Mouse (Mus musculus) lung, postnatal 0 days (tissue): ENCODE measurements at regions not wholly inside any gene's neighbourhood (a gene's known extent, or its start where the extent isn't known, plus 50 kb on each side); places are given as distances from the start of the nearest gene placed in this dataset.

Experiments
- ATAC-seq: fragments of 200-750 bp; cut with Nextera tagmentation; 2 replicates; pipeline ENCODE4 v1.8.0; 2017; ENCODE audit warnings: moderate library complexity
- DNase-seq: peaks from one replicate; pipeline ENCODE4 v3.0.0-alpha.2; 2016; ENCODE audit warnings: low spot score
- H3K27ac ChIP-seq: fragments of 300-500 bp; sonication (generic); 2 replicates; pipeline ENCODE4 v1.5.1; 2014; ENCODE audit warnings: antibody characterized with exemption, mild to moderate bottlenecking, low read length, mixed read lengths
- H3K27me3 ChIP-seq: fragments of 300-500 bp; sonication (generic); replicated peaks from 2 replicates; pipeline ENCODE4 v1.6.1; 2014; ENCODE audit warnings: low read length, mixed read lengths; ENCODE audit not compliant: insufficient read depth
- H3K36me3 ChIP-seq: fragments of 300-500 bp; sonication (generic); 2 replicates; pipeline ENCODE4 v1.6.1; 2014; ENCODE audit warnings: low read length, mixed read lengths; ENCODE audit not compliant: insufficient read depth
- H3K4me1 ChIP-seq: fragments of 300-500 bp; sonication (generic); 2 replicates; pipeline ENCODE4 v1.6.1; 2014; ENCODE audit warnings: antibody characterized with exemption, low read depth, low read length, mixed read lengths; ENCODE audit not compliant: insufficient read depth
- H3K4me2 ChIP-seq: fragments of 300-500 bp; sonication (generic); replicated peaks from 2 replicates; pipeline ENCODE4 v1.6.1; 2014; ENCODE audit warnings: low read depth, mild to moderate bottlenecking, low read length, moderate library complexity, mixed read lengths
- H3K4me3 ChIP-seq: fragments of 300-500 bp; sonication (generic); 2 replicates; pipeline ENCODE4 v1.5.1; 2014; ENCODE audit warnings: low read depth, low read length
- H3K9ac ChIP-seq: fragments of 300-500 bp; sonication (generic); replicated peaks from 2 replicates; pipeline ENCODE4 v1.6.1; 2014; ENCODE audit warnings: low read depth, mild to moderate bottlenecking
- H3K9me3 ChIP-seq: fragments of 300-500 bp; sonication (generic); 2 replicates; pipeline ENCODE4 v1.6.1; 2016; ENCODE audit warnings: low read length, mixed read lengths
- CTCF ChIP-seq: IDR thresholded peaks from 2 replicates; pipeline ENCODE4 v1.5.1; 2016; ENCODE audit warnings: antibody characterized with exemption, mild to moderate bottlenecking
- EP300 ChIP-seq: IDR thresholded peaks from 2 replicates; pipeline ENCODE4 v1.6.1; 2016; ENCODE audit warnings: antibody characterized with exemption, mild to moderate bottlenecking, control low read depth
- WGBS: fragments of 180-500 bp; shearing (Covaris S2); extraction: QIAGEN DNeasy Blood & Tissue Kit; methylation state at CpG from one replicate; pipeline ENCODE4 v1.1.7; 2014; 5-methylcytosine and 5-hydroxymethylcytosine counted together

GRCm38 (mm10) chr7:34545906-34546305 lies 110.6 kb downstream of the Kctd15 start:
- H3K27me3 ChIP-seq = no peaks in the 10 kb centered on the region
- 87% methylated on average over 11 of the region's 11 CpGs for WGBS
- ATAC-seq = no peak
- H3K36me3 ChIP-seq = no peaks in the 10 kb centered on the region
- no peak for DNase-seq
- H3K4me2 ChIP-seq = no peak overlapping the region
- no peaks in the 10 kb centered on the region for H3K9me3 ChIP-seq
- no peak overlapping the region for H3K27ac ChIP-seq
- no peaks in the 10 kb centered on the region for H3K4me1 ChIP-seq
- TF ChIP-seq EP300 (no peak), CTCF (no peak)
- no peak overlapping the region for H3K9ac ChIP-seq
- no peak overlapping the region for H3K4me3 ChIP-seq

DNA sequence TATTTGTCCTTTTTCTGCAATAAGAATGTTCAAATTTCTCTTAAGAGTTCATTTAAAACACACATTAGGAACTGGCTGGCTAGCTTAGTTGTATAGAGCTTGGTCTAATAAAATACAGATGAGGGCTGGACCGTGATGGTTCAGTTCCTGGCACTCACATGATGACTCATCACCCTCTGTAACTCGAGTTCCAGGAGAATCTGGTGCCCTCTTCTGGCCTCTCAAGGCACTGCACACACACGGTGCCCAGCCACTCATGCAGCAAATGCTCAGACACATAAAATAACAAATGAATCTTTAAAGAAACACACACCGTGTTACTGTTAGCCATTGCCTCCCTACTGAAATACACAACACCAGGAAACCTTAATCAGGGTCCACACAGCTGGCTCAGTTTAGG lies 114.6 kb downstream of the Kctd15 start:
- H3K4me1 ChIP-seq = no peaks in the 10 kb centered on the region
- H3K27me3 ChIP-seq = no peaks in the 10 kb centered on the region
- no peak overlapping the region for H3K4me3 ChIP-seq
- 76% methylated on average over 4 of the region's 4 CpGs for whole genome bisulfite sequencing
- ATAC-seq (no peak), DNase-seq (no peak)
- no peaks in the 10 kb centered on the region for H3K36me3 ChIP-seq
- H3K9ac ChIP-seq = no peak overlapping the region
- H3K9me3 ChIP-seq = no peaks in the 10 kb centered on the region
- no peak overlapping the region for H3K4me2 ChIP-seq
- TF ChIP-seq CTCF (peak; percentile 43), EP300 (no peak)
- no peak overlapping the region for H3K27ac ChIP-seq

DNA sequence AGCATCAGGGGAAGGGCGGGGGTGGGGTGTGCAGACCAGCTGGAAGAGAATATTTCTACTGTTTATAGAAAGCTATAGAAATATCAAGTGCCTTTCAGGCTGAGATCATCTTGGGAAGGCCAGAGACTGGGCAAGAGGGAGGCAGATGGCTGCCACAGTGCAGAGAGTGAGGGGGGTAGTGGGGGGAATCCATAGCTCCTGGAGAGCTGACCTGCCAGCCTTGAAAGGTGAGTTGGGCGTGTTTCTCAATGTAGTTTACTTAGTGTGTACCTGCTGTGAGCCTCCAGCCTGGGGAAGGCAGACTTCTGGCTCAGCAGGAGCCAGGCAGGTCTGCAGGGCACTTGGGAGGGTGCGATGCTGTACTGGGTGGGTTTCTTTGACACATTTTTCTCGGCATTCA lies 115.5 kb downstream of the Kctd15 start:
- DNase-seq = no peak
- no peak overlapping the region for H3K9ac ChIP-seq
- WGBS = 33% methylated on average over 4 of the region's 4 CpGs
- no peaks in the 10 kb centered on the region for H3K27me3 ChIP-seq
- H3K4me3 ChIP-seq = no peak overlapping the region
- H3K4me1 ChIP-seq = no peaks in the 10 kb centered on the region
- no peaks in the 10 kb centered on the region for H3K9me3 ChIP-seq
- TF ChIP-seq CTCF (no peak), EP300 (no peak)
- no peak overlapping the region for H3K27ac ChIP-seq
- no peak for ATAC-seq
- H3K4me2 ChIP-seq = no peak overlapping the region
- H3K36me3 ChIP-seq = no peaks in the 10 kb centered on the region

DNA sequence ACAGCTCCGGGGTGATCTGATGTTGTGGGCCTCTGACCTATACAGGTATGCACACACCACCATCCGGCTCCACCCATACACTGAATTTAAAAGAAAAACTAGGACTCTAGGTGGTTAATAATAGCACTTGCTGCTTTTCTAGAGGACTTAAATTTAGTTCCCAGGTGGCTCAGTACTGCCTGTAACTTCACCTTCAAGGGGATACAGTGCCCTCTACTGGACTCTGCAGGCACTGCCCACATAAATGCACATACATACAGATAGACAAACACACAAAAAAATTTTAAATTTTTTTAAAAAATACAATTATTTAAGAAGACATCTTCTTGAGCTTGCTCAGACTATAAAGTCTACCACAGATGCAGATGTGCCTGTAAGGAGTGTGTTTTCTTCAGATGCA lies 116.7 kb downstream of the Kctd15 start:
- Histone ChIP-seq H3K9ac (no peak overlapping the region), H3K36me3 (no peaks in the 10 kb centered on the region), H3K27ac (no peak overlapping the region), H3K9me3 (no peaks in the 10 kb centered on the region), H3K4me1 (no peaks in the 10 kb centered on the region), H3K4me3 (no peak overlapping the region), H3K4me2 (no peak overlapping the region), H3K27me3 (no peaks in the 10 kb centered on the region)
- ATAC-seq (no peak), DNase-seq (no peak)
- 91% methylated on average over 2 of the region's 2 CpGs for WGBS
- no peak for TF ChIP-seq CTCF

DNA sequence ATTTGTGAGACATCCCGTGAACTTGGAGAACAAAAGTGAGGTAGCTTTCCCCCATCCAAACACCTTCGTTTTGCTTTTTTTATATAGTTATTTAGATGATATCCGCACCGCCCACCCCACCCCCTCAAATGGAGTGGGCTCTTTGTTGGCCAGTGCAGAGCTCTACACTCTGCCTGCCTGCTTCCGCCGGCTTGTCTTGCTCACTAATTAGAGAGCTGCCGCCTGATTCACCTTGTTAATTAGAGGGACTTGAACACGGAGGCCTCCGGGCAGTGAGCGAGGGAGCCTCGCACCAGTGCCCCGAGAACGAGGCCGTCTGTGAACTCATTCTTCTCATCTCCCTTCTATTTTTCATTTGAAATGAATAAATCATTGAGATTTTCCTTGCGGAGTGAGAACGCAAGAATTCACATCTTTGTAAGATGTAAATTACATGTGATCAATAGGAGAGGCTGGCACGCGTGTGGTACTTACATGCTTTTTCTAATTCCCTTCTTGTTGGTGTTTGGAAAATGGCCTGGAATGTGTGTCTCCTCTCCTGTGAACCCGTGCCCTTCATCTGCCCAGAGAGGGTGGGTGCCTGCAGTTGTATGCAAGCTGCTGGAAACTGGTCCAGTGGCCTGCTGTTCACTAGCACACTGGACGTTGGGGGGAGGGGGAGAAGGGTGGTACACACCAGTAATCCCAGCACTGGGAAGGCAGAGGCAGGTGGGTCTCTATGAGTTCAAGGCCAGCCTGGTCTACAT lies 118.0 kb downstream of the Kctd15 start:
- H3K9me3 ChIP-seq = no peaks in the 10 kb centered on the region
- TF ChIP-seq EP300 (no peak), CTCF (no peak)
- no peak overlapping the region for H3K9ac ChIP-seq
- H3K27me3 ChIP-seq = no peaks in the 10 kb centered on the region
- WGBS = 86% methylated on average over 20 of the region's 20 CpGs
- H3K27ac ChIP-seq = no peak overlapping the region
- H3K4me3 ChIP-seq = no peak overlapping the region
- DNase-seq (no peak), ATAC-seq (no peak)
- H3K36me3 ChIP-seq = no peaks in the 10 kb centered on the region
- no peak overlapping the region for H3K4me2 ChIP-seq
- no peaks in the 10 kb centered on the region for H3K4me1 ChIP-seq

DNA sequence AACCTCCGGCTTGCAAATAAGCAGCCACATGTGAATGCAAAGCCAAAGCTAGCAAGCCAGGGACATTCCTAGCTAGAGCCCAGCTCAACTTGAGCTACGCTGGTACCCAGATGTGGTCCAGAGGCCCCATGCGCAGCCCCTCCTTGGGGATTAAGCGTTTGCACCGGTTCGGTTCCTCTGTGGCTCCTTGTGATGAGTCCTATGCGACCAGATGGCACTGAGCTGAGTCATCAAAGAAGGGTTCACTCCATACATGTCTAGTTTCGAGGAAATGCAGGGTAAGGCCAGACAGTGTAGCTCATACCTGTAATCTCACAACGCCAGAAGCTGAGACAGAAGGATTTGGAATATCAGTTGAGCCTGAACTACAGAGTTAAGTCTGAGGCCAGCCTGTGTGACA lies 119.4 kb downstream of the Kctd15 start:
- Histone ChIP-seq H3K27ac (no peak overlapping the region), H3K4me2 (no peak overlapping the region), H3K36me3 (no peaks in the 10 kb centered on the region), H3K9ac (no peak overlapping the region), H3K9me3 (no peaks in the 10 kb centered on the region), H3K4me3 (no peak overlapping the region), H3K4me1 (no peaks in the 10 kb centered on the region), H3K27me3 (no peaks in the 10 kb centered on the region)
- DNase-seq (no peak), ATAC-seq (no peak)
- WGBS = 78% methylated on average over 9 of the region's 9 CpGs
- TF ChIP-seq CTCF (no peak), EP300 (no peak)

GRCm38 (mm10) chr7:34534241-34534640 lies 122.3 kb downstream of the Kctd15 start:
- TF ChIP-seq CTCF (no peak), EP300 (no peak)
- no peak overlapping the region for H3K27ac ChIP-seq
- no peak for DNase-seq
- no peak overlapping the region for H3K4me3 ChIP-seq
- H3K4me2 ChIP-seq = no peak overlapping the region
- H3K4me1 ChIP-seq = no peaks in the 10 kb centered on the region
- WGBS = 65% methylated on average over 5 of the region's 5 CpGs
- ATAC-seq = no peak
- no peaks in the 10 kb centered on the region for H3K9me3 ChIP-seq
- H3K27me3 ChIP-seq = no peaks in the 10 kb centered on the region
- H3K36me3 ChIP-seq = no peaks in the 10 kb centered on the region
- no peak overlapping the region for H3K9ac ChIP-seq
